Mouse (Mus musculus) adrenal gland, postnatal 36 days (tissue): Measurements from ENCODE around the gene Ogfod2. TPM values are rescaled to one million over a fixed set of nuclear protein-coding genes. Genes with fewer than 3 reads are reported as not detected.

Source experiments
- DNase-seq, 2 experiments: peaks; one replicate each; pipeline ENCODE4 v3.0.0; 2021; ENCODE audit warnings: mixed read lengths in 1 of 2
- total RNA-seq, 2 experiments: library from RNA; stranded (reverse); gene quantifications; 2 replicates each; pipeline ENCODE4 v1.2.3; 2021

Ogfod2 gene
- total RNA-seq, 2 experiments from 2014 or later, result 34.2 to 41.1 TPM

- DNase-seq, result no peak
Observed at GRCm38 (mm10) chr5:124150895-124151294, 38.8 kb downstream of the Ogfod2 start.

DNA sequence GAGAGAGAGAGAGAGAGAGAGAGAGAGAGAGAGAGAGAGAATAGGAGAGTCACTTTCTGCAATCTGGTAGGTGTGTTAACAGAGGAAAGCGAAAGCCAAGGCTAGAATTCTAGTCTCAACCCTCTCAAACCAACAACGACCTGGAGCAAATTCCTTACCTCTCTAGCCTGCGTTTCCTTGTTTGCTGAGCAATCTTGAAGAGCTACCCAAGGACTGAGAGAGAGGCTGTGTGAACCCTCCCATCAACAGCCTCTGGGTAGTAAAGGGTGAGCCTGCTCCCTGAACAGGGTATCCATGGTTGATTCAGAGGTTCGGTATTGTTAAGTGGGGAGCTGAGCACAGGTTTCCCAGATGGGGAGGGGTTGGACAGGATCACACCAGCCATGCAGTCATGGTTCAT is 40.6 kb downstream of the Ogfod2 start:
- DNase-seq, result no peak

DNA sequence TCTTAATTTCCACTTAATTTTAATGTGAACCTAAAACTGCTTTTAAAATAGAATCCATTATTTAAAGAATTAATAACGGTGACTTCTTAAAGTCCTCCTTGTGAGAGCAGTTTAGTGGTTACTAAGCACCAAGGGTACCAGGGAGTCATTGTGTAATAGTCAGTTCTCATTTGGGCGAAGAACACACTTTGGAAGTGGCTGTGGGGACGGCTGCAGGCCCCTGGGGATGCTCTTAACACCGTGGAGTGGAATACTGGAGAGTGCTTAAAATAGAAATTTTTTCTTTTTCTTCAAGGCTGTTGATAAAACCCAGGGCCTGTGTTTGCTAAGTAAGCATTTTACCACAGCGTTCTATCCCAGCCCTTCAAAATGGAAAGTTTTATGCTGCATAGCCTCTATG is 43.8 kb downstream of the Ogfod2 start:
- no peak for DNase-seq

DNA sequence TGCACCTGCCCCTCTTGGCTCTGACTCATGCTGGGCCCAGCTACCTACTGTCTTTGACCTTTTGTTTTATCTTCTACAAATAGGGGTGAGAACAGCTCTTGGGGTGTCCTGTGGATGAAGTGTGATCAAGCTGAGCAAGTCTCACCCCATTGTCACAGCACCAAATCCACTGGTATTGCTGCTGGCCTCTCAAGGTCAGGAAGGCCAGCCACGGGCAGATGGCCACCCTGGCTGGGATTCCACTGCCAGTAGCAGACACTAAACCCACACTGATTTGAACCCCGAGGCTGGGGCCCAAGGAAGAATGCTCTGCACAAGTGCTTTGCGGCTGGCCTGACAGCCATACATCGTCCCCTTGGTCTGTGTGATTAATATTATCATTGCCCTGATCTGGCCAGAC is 46.2 kb downstream of the Ogfod2 start:
- peak; percentile 40 to 46 for DNase-seq

- no peak for DNase-seq
Observed at GRCm38 (mm10) chr5:124159453-124159852, 47.4 kb downstream of the Ogfod2 start.

- no peak for DNase-seq
Observed at GRCm38 (mm10) chr5:124161831-124162230, 49.7 kb downstream of the Ogfod2 start.

DNA sequence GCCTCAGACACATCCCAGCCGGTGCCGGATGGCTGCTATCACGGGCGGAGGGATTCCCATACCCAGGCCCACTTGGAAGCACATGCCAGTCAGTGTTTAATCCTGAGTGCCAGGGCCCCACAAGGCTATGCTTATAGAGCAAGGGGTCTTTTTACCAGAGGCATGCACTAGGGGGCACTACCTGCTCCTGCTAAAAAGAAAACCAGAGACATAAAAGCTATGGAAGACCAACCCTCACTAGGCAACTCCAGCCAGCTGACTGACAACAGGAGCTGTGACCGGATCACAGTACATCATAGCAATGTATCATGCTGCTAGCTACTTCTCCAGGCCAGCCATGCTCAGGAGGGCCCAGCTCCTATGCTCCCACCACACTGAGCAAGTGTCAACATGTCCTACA is 50.5 kb downstream of the Ogfod2 start:
- peak; percentile 72 to 83 for DNase-seq

DNA sequence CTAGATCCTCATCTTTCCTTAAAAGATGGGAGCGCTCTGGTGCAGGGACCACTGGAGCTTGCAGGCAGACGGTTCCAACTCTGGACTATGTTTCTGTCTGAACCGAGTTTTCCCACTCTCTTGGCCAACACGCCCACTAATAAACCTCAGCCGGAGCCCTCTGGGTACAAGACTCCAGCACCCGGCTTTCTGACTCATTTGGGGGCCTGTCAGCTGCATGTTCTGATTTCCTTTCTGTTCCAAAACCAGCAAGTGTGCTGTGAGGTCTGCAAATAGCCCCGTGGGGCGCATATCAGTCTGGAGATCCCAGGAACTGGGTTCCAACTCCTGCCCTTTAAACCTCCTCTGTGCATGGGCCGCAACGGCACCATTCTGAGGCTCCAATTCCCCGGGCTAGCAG is 51.3 kb downstream of the Ogfod2 start:
- DNase-seq, result no peak

Other genes with a start within 250 kb of the Ogfod2 start
- 1 to 10 TPM; 3.5 to 9.6 TPM for gene Hcar2, start 246.8 kb upstream of the Ogfod2 start, total RNA-seq
- 10 to 100 TPM in 1 of 2 experiments, 1 to 10 TPM in 1; 8.8 to 18.3 TPM for gene Hcar1, start 232.3 kb upstream of the Ogfod2 start, total RNA-seq
- 10 to 100 TPM; 66.5 to 73.3 TPM for gene Denr, start 205.1 kb upstream of the Ogfod2 start, total RNA-seq
- 1 to 10 TPM in 1 of 2 experiments, not detected in 1; 1.1 TPM for gene Gm43518, start 184.9 kb upstream of the Ogfod2 start, total RNA-seq
- gene Ccdc62, start 181.6 kb upstream of the Ogfod2 start, total RNA-seq, result 1 to 10 TPM; 2.9 to 3.3 TPM
- gene Hip1r, start 138.7 kb upstream of the Ogfod2 start, total RNA-seq, result 10 to 100 TPM; 15.1 to 18.4 TPM
- 100 to 1,000 TPM in 1 of 2 experiments, 10 to 100 TPM in 1; 93.1 to 188 TPM for gene Vps37b, start 80.0 kb upstream of the Ogfod2 start, total RNA-seq
- gene Abcb9, start 16.5 kb upstream of the Ogfod2 start, total RNA-seq, result 10 to 100 TPM; 10.8 to 11.4 TPM
- 10 to 100 TPM; 50.0 to 69.2 TPM for gene Arl6ip4, start 3.8 kb downstream of the Ogfod2 start, total RNA-seq
- gene Pitpnm2, start 137.5 kb downstream of the Ogfod2 start, total RNA-seq, result 10 to 100 TPM; 50.0 to 57.2 TPM
- gene Mphosph9, start 215.7 kb downstream of the Ogfod2 start, total RNA-seq, result 10 to 100 TPM in 1 of 2 experiments, 1 to 10 TPM in 1; 6.8 to 10.4 TPM
- gene 2810006K23Rik, start 215.8 kb downstream of the Ogfod2 start, total RNA-seq, result 10 to 100 TPM; 14.8 to 15.0 TPM